Mouse (Mus musculus): Measurements from ENCODE around the gene Srrt. TPM values are rescaled to one million over a fixed set of nuclear protein-coding genes. Genes with fewer than 3 reads are reported as not detected.

Srrt gene
- total and polyA plus RNA-seq, 3 experiments = 291 to 454 TPM; not detected in 1

DNA sequence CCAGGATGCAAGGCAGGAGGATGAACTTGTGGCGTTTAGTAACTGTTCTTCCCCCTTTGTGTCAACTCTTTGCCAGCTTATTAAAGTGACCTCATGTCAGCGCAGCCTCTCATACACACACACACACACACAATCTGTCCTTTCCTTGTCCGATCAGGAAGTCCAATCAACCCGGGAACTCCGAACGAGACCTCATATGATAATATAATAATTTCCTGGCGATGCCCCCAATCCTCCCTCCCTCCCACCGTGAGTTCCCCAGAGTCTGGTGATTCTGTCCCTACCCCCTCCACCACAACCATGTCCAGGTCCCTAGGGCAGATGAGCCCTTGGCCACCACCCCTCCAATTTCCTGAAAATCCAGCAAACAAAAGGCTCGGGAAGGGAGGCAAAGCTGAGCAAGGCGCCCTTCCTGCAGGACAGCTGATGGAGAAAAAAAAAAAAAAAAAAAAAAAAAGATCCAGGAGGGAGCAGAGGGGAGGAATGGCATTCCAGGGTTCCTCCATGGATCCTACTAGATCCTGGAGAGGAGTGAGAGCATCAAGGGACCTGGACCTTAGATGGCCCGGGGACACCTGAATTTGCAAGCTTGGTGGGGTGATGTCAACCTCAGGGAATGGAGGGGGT lies 31.3 kb upstream of the Srrt start:
- Histone ChIP-seq H3K9ac (ENCODE audit: control insufficient read depth, low read depth, low read length, poor library complexity, severe bottlenecking) (peak overlapping the region; percentile 82), H3K9me3 (replicated peaks; ENCODE audit: insufficient read depth, low read length) (no peaks in the 10 kb centered on the region), H3K36me3 (ENCODE audit: control insufficient read depth in 1 of 2, insufficient read depth in 2 of 2, low read length in 2 of 2) (peaks cover 0 to 15% of the 10 kb centered on the region in 2 experiments; a peak in 2 of 4 replicates), H3K4me1 (ENCODE audit: control insufficient read depth in 1 of 2, insufficient read depth in 2 of 2, low read length in 2 of 2) (peaks cover 2 to 30% of the 10 kb centered on the region in 2 experiments), H3K27ac (ENCODE audit: control insufficient read depth, low read depth, low read length) (peak overlapping the region; percentile 43), H3K27me3 (ENCODE audit: control insufficient read depth in 1 of 2, insufficient read depth in 2 of 2, low read length in 2 of 2) (no peaks in the 10 kb centered on the region), H3K4me3 (ENCODE audit: control insufficient read depth in 1 of 2, insufficient read depth in 1 of 2, low read depth in 2 of 2, low read length in 2 of 2) (peak overlapping the region; percentile 32 to 89), H3K79me2 (ENCODE audit: control insufficient read depth, insufficient read depth, low read length, poor library complexity) (no peaks in the 10 kb centered on the region; the same call in 1 of the 2 replicates)
- no peak for DNase-seq (ENCODE audit: low read depth, low spot score)
- TF ChIP-seq GABPA (IDR thresholded peaks at IDR 0.05; ENCODE audit: low read depth, low read length) (no peak), BHLHE40 (IDR thresholded peaks at IDR 0.05; ENCODE audit: borderline replicate concordance, low read depth, low read length) (no peak), ZNF384 (IDR thresholded peaks at IDR 0.05; ENCODE audit: low read depth, low read length) (peak; percentile 71), CHD1 (IDR thresholded peaks at IDR 0.05; ENCODE audit: low read depth, low read length) (0 out of 2 replicates have a peak, but pooled peaks have one; percentile 33), NELFE (IDR thresholded peaks at IDR 0.05; ENCODE audit: low read depth, low read length) (peak; percentile 30), POLR2AphosphoS2 (IDR thresholded peaks at IDR 0.05; ENCODE audit: low read length) (no peak), HCFC1 (IDR thresholded peaks at IDR 0.05; ENCODE audit: low read depth, low read length) (no peak), GATA1 (IDR thresholded peaks at IDR 0.05; ENCODE audit: low read depth, low read length) (no peak), SIN3A (IDR thresholded peaks at IDR 0.05; ENCODE audit: low read length) (peak; percentile 34), MYC (IDR thresholded peaks at IDR 0.05; ENCODE audit: low read depth, low read length) (peak; percentile 45; the same call in 1 of the 2 replicates), MAX (IDR thresholded peaks at IDR 0.05; ENCODE audit: low read length) (peak; percentile 7; the same call in 1 of the 2 replicates)

DNA sequence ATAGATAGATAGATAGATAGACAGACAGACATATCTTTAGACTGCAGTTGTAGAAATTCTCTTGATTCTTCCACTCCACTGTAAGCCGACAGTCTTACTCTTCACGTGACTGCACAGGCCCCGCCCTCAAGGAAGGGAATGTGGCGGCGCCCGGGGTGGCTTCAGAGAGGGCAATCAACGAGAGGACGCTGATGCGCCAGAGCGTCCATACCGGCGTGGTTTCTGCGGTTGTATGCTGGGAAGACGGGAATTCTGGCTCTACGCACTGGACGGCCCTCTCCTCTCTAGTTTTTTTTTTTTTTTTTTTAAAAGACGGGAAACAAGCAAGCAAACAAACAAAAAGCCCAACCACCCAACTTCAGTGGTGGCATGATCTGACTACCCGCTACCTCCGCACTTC lies 30.8 kb upstream of the Srrt start:
- peak overlapping the region; percentile 82 for H3K9ac ChIP-seq (ENCODE audit: control insufficient read depth, low read depth, low read length, poor library complexity, severe bottlenecking)
- peak overlapping the region; percentile 43 for H3K27ac ChIP-seq (ENCODE audit: control insufficient read depth, low read depth, low read length)
- H3K4me1 ChIP-seq (ENCODE audit: control insufficient read depth in 1 of 2, insufficient read depth in 2 of 2, low read length in 2 of 2) = peaks cover 2 to 30% of the 10 kb centered on the region in 2 experiments
- H3K36me3 ChIP-seq (ENCODE audit: control insufficient read depth in 1 of 2, insufficient read depth in 2 of 2, low read length in 2 of 2) = peaks cover 0 to 15% of the 10 kb centered on the region in 2 experiments; a peak in 2 of 4 replicates
- no peaks in the 10 kb centered on the region for H3K9me3 ChIP-seq (replicated peaks; ENCODE audit: insufficient read depth, low read length)
- H3K79me2 ChIP-seq (ENCODE audit: control insufficient read depth, insufficient read depth, low read length, poor library complexity) = no peaks in the 10 kb centered on the region; the same call in 1 of the 2 replicates
- H3K27me3 ChIP-seq (ENCODE audit: control insufficient read depth in 1 of 2, insufficient read depth in 2 of 2, low read length in 2 of 2) = no peaks in the 10 kb centered on the region
- DNase-seq (ENCODE audit: low read depth, low spot score) = peak; percentile 88
- H3K4me3 ChIP-seq (ENCODE audit: control insufficient read depth in 1 of 2, insufficient read depth in 1 of 2, low read depth in 2 of 2, low read length in 2 of 2) = peak overlapping the region; percentile 32 to 89
- TF ChIP-seq TAL1 (IDR thresholded peaks at IDR 0.05; ENCODE audit: low read length) (no peak), NRF1 (IDR thresholded peaks at IDR 0.05; ENCODE audit: insufficient read depth, low read depth, low read length, poor library complexity, severe bottlenecking) (peak; percentile 49; the same call in 1 of the 2 replicates), CTCF (IDR thresholded peaks at IDR 0.05 in 2 of 3, conservative IDR thresholded peaks at IDR 0.05 in 1 of 3; ENCODE audit: control insufficient read depth in 1 of 3, insufficient read depth in 1 of 3, low read depth in 2 of 3, low read length in 3 of 3, poor library complexity in 1 of 3, severe bottlenecking in 1 of 3) (0 out of 6 replicates have a peak, but pooled peaks of 1 of the 3 experiments have one; percentile 9), TBP (IDR thresholded peaks at IDR 0.05; ENCODE audit: low read depth, low read length) (peak; percentile 47; the same call in 1 of the 2 replicates), USF2 (IDR thresholded peaks at IDR 0.05; ENCODE audit: borderline replicate concordance in 1 of 2, insufficient read depth in 1 of 2, low read depth in 1 of 2, low read length in 2 of 2) (peak; percentile 73 to 87), ETS1 (IDR thresholded peaks at IDR 0.05; ENCODE audit: low read depth, low read length) (0 out of 2 replicates have a peak, but pooled peaks have one; percentile 31), EP300 (IDR thresholded peaks at IDR 0.05; ENCODE audit: low read depth in 1 of 2, low read length in 2 of 2) (no peak), MYC (IDR thresholded peaks at IDR 0.05; ENCODE audit: low read depth, low read length) (peak; percentile 74; the same call in 1 of the 2 replicates), UBTF (IDR thresholded peaks at IDR 0.05; ENCODE audit: borderline replicate concordance, insufficient read depth, low read depth, low read length) (no peak), ZKSCAN1 (IDR thresholded peaks at IDR 0.05; ENCODE audit: low read depth, low read length) (no peak), HCFC1 (IDR thresholded peaks at IDR 0.05; ENCODE audit: low read depth, low read length) (peak; percentile 95), MAZ (IDR thresholded peaks at IDR 0.05; ENCODE audit: low read depth, low read length) (peak; percentile 28; the same call in 1 of the 2 replicates), GABPA (IDR thresholded peaks at IDR 0.05; ENCODE audit: low read depth, low read length) (no peak), MAFK (IDR thresholded peaks at IDR 0.05; ENCODE audit: borderline replicate concordance, low read depth, low read length) (no peak), NELFE (IDR thresholded peaks at IDR 0.05; ENCODE audit: low read depth, low read length) (peak; percentile 46), POLR2AphosphoS5 (IDR thresholded peaks at IDR 0.05; ENCODE audit: borderline replicate concordance, low read depth, low read length) (no peak), MYB (IDR thresholded peaks at IDR 0.05; ENCODE audit: low read depth, low read length) (no peak), POLR2AphosphoS2 (IDR thresholded peaks at IDR 0.05; ENCODE audit: low read length) (no peak), JUND (IDR thresholded peaks at IDR 0.05; ENCODE audit: low read depth, low read length) (no peak), USF1 (IDR thresholded peaks at IDR 0.05; ENCODE audit: low read depth, low read length) (peak; percentile 96), ELF1 (IDR thresholded peaks at IDR 0.05; ENCODE audit: low read depth, low read length) (no peak), RCOR1 (IDR thresholded peaks at IDR 0.05; ENCODE audit: low read depth, low read length) (no peak), SIN3A (IDR thresholded peaks at IDR 0.05; ENCODE audit: low read length) (peak; percentile 82)

Measured in MEL (cell line).